Mouse (Mus musculus) embryonic fibroblast, embryonic 13.5 days (primary cell): Measurements from ENCODE around the gene Gpx6.

Experiments
- CTCF ChIP-seq: IDR thresholded peaks from 2 replicates; pipeline ENCODE4 v1.5.1; 2011; ENCODE audit warnings: mild to moderate bottlenecking, control low read depth, low read length, moderate library complexity, borderline replicate concordance; ENCODE audit not compliant: insufficient read depth
- POLR2A ChIP-seq: IDR thresholded peaks from 2 replicates; pipeline ENCODE4 v1.6.1; 2011; ENCODE audit warnings: low read depth, mild to moderate bottlenecking, control low read depth, low read length, moderate library complexity

- TF ChIP-seq POLR2A (no peak), CTCF (no peak)
These were observed 46.2 kb upstream of the Gpx6 start for GRCm38 (mm10) chr13:21265736-21266135.
